Mouse (Mus musculus) C2C12 (cell line): ENCODE measurements around the gene Prex1.

Source experiments
- CEBPB ChIP-seq: IDR thresholded peaks from one replicate; pipeline ENCODE4 v1.6.1; 2011; ENCODE audit warnings: low read depth, mild to moderate bottlenecking, control low read depth, moderate library complexity
- CTCF ChIP-seq: IDR thresholded peaks from one replicate; pipeline ENCODE4 v1.5.1; 2011; ENCODE audit not compliant: control insufficient read depth, insufficient read depth, insufficient read length
- FOSL1 ChIP-seq: IDR thresholded peaks from one replicate; pipeline ENCODE4 v1.8.0; 2011; ENCODE audit warnings: mild to moderate bottlenecking, low read length; ENCODE audit not compliant: poor library complexity, insufficient read depth, severe bottlenecking
- MAX ChIP-seq: IDR thresholded peaks from one replicate; pipeline ENCODE4 v1.6.1; 2011; ENCODE audit warnings: mild to moderate bottlenecking, control low read depth
- MYOD1 ChIP-seq: IDR thresholded peaks from one replicate; pipeline ENCODE4 v1.6.1; 2011; ENCODE audit warnings: low read depth; ENCODE audit not compliant: control insufficient read depth, insufficient read length
- MYOG ChIP-seq: IDR thresholded peaks from one replicate; pipeline ENCODE4 v1.6.1; 2011; ENCODE audit not compliant: control insufficient read depth, insufficient read length; ENCODE audit errors: extremely low read depth
- USF1 ChIP-seq: IDR thresholded peaks from one replicate; pipeline ENCODE4 v1.6.1; 2011; ENCODE audit warnings: low read depth, mild to moderate bottlenecking, control low read depth, moderate library complexity

DNA sequence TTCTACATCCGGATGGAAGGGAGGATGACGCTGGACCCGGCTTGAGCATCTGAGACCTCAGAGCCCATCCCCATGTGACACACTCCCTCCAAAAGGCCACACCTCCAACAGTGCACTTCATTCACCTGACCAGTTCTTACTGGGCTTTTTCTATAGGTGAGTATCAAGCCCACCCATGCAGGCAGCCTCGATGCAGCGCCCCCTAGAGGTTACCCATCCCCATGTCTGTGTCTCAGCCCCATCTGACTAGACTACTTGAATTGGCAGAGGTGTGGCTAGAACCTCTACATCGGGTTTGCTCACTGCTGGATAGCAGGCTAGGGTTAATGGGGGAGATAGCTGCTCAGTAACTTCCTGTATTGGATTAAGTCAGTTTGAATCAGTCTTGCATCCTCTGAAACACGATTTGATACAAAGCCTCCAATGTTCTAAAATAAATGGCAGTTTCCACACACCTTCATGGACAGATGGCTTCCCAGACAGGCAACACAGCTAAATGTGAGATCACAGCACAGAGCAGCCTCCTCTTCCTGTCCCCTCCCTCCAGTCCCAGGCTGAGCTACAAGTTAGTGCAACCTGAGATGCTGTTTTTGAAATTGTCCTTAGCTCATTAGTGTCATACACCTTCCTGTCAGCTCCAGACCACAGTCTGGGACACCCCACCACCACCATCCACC lies 168.9 kb downstream of the Prex1 start:
- TF ChIP-seq CTCF (no peak), MYOD1 (no peak), CEBPB (no peak), MYOG (no peak), USF1 (no peak), MAX (no peak), FOSL1 (no peak)
